Mouse (Mus musculus) CD4-positive, CD25-positive, alpha-beta regulatory T cell, adult 9 weeks (primary cell): ENCODE data around the gene Rit1. TPM values are rescaled to one million over a fixed set of nuclear protein-coding genes. Genes with fewer than 3 reads are reported as not detected.

Experiments
- polyA plus RNA-seq: library from polyadenylated mRNA; unstranded; fragments of 100-300 nt; shearing (Covaris generic); gene quantifications from one replicate; pipeline ENCODE4 v1.2.1, GENCODE M21; 2017

Gene Rit1
- 63.2 TPM for polyA plus RNA-seq

GRCm38 (mm10) chr3:88716399-88717197 is at the start of gene Rit1:
Gene Rit1 (plus strand): TSS chr3:88716838.

GRCm38 (mm10) chr3:88684980-88685941 is 31.4 kb upstream of the Rit1 start, which contains the start of gene Khdc4:
Gene Khdc4 (plus strand): TSS chr3:88685803.

GRCm38 (mm10) chr3:88774939-88775841 is 58.6 kb downstream of the Rit1 start, which contains the start of gene Syt11:
Gene Syt11 (minus strand): TSS chr3:88775164.

Other genes starting within 250 kb of the Rit1 start
- gene Lmna, start 206.9 kb upstream of the Rit1 start, polyA plus RNA-seq: 9.1 TPM
- 0.32 TPM for gene Mex3a, start 184.4 kb upstream of the Rit1 start, polyA plus RNA-seq
- not detected for gene Rab25, start 168.5 kb upstream of the Rit1 start, polyA plus RNA-seq
- gene Lamtor2, start 163.8 kb upstream of the Rit1 start, polyA plus RNA-seq: 227 TPM
- gene Ubqln4, start 163.1 kb upstream of the Rit1 start, polyA plus RNA-seq: 52.5 TPM
- gene Ssr2, start 141.0 kb upstream of the Rit1 start, polyA plus RNA-seq: 146 TPM
- gene Arhgef2, start 110.9 kb upstream of the Rit1 start, polyA plus RNA-seq: 139 TPM
- not detected for gene Rxfp4, start 63.7 kb upstream of the Rit1 start, polyA plus RNA-seq
- gene Khdc4, start 31.0 kb upstream of the Rit1 start, polyA plus RNA-seq: 51.5 TPM
- gene Syt11, start 58.3 kb downstream of the Rit1 start, polyA plus RNA-seq: 76.8 TPM
- 39.9 TPM for gene Gon4l, start 118.4 kb downstream of the Rit1 start, polyA plus RNA-seq
- gene Msto1, start 197.2 kb downstream of the Rit1 start, polyA plus RNA-seq: 35.0 TPM
- 35.1 TPM for gene Ash1l, start 233.8 kb downstream of the Rit1 start, polyA plus RNA-seq
- 174 TPM for gene Dap3, start 234.3 kb downstream of the Rit1 start, polyA plus RNA-seq